Mouse (Mus musculus) hindbrain, embryonic 11.5 days (tissue): Measurements from ENCODE around the gene Tm4sf20. TPM values are rescaled to one million over a fixed set of nuclear protein-coding genes. Genes with fewer than 3 reads are reported as not detected.

Experiments used
- ATAC-seq: fragments of 200-750 bp; cut with Nextera tagmentation; 2 replicates; pipeline ENCODE4 v1.8.0; 2017; ENCODE audit warnings: mild to moderate bottlenecking, moderate TSS enrichment, moderate library complexity; ENCODE audit not compliant: low FRiP score
- DNase-seq: peaks from one replicate; pipeline ENCODE4 v3.0.0-alpha.2; 2015; ENCODE audit warnings: low spot score
- H3K27ac ChIP-seq: fragments of 300-500 bp; sonication (generic); 2 replicates; pipeline ENCODE4 v1.5.1; 2014; ENCODE audit warnings: mild to moderate bottlenecking, low read depth, low read length
- H3K27me3 ChIP-seq: fragments of 300-500 bp; sonication (generic); 2 replicates; pipeline ENCODE4 v1.6.1; 2014; ENCODE audit warnings: mild to moderate bottlenecking, low read length, moderate library complexity, mixed read lengths; ENCODE audit not compliant: control insufficient read depth, insufficient read depth
- H3K36me3 ChIP-seq: fragments of 300-500 bp; sonication (generic); 2 replicates; pipeline ENCODE4 v1.6.1; 2014; ENCODE audit warnings: mild to moderate bottlenecking, low read length, moderate library complexity, mixed read lengths; ENCODE audit not compliant: control insufficient read depth, insufficient read depth
- H3K4me1 ChIP-seq: fragments of 300-500 bp; sonication (generic); replicated peaks from 2 replicates; pipeline ENCODE4 v1.6.1; 2014; ENCODE audit warnings: low read length, mixed read lengths; ENCODE audit not compliant: control insufficient read depth, insufficient read depth
- H3K4me2 ChIP-seq: fragments of 300-500 bp; sonication (generic); replicated peaks from 2 replicates; pipeline ENCODE4 v1.6.1; 2014; ENCODE audit warnings: mild to moderate bottlenecking, low read depth, low read length
- H3K4me3 ChIP-seq: fragments of 300-500 bp; sonication (generic); 2 replicates; pipeline ENCODE4 v1.5.1; 2014; ENCODE audit warnings: low read depth, low read length
- H3K9ac ChIP-seq: fragments of 300-500 bp; sonication (generic); 2 replicates; pipeline ENCODE4 v1.6.1; 2014; ENCODE audit warnings: low read depth, low read length
- H3K9me3 ChIP-seq: fragments of 300-500 bp; sonication (generic); 2 replicates; pipeline ENCODE4 v1.6.1; 2016; ENCODE audit warnings: low read length; ENCODE audit not compliant: control insufficient read depth
- WGBS: fragments of 180-500 bp; shearing (Covaris S2); extraction: QIAGEN DNeasy Blood & Tissue Kit; methylation state at CpG from one replicate; pipeline ENCODE4 v1.1.7; 2014; 5-methylcytosine and 5-hydroxymethylcytosine counted together
- polyA plus RNA-seq: library from polyadenylated mRNA; unstranded; fragments of >200 nt; fragmentation: Nextera tagmentation; extraction: Ambion mirVana; gene quantifications from 2 replicates; pipeline ENCODE4 v1.2.1, GENCODE M21; 2014

The Tm4sf20 gene
- polyA plus RNA-seq, 1 experiment from 2014 or later: not detected

DNA sequence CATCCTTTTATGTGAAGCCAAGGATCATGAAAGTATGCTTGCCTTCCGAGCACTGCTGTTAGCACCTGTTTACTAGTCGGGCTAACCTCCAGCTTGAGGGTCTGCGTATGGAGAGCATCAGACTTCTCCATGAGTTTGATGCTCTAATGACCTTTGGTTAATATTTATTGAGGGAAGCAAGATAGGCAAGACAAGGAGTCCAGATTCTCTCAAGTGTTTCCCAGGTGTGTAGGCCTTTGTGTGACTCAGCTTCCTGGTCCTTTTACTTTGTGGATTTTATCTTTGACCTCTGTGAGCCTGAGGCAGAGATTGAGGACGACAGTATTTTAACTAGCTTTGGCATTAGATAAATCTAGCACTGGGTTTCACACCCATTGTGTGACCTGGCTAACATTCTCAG, 1.6 kb downstream of the Tm4sf20 start:
- Histone ChIP-seq H3K27me3 (no peaks in the 10 kb centered on the region), H3K9me3 (no peaks in the 10 kb centered on the region), H3K36me3 (no peaks in the 10 kb centered on the region), H3K4me1 (no peaks in the 10 kb centered on the region), H3K9ac (no peak overlapping the region), H3K4me2 (no peak overlapping the region), H3K4me3 (no peak overlapping the region), H3K27ac (no peak overlapping the region)
- WGBS: 80% methylated on average over 4 of the region's 4 CpGs
- no peak for ATAC-seq
- DNase-seq: no peak

DNA sequence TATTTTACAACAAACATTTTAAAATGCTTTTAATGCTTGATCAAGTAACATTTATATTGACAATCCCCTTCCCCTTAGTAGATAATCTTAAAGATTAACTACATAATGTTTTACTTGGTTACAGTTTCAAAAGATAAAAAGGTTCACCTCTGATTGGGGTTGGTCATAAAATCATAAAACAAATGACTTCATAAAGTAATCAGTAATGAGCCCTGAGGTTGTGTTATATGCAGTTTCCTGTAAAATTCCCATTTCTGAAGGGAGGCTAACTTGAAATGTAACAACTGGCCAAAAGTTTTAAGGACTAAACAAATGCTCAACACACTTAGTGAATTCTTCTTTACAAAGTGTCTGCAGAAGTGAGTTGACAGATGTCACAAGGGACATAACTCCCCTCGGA, 2.0 kb downstream of the Tm4sf20 start:
- no peak for ATAC-seq

GRCm38 (mm10) chr1:82762274-82762673, 6.0 kb downstream of the Tm4sf20 start:
- H3K9me3 ChIP-seq: no peaks in the 10 kb centered on the region
- no peak overlapping the region for H3K4me2 ChIP-seq
- no peak overlapping the region for H3K27ac ChIP-seq
- no peak overlapping the region for H3K4me3 ChIP-seq
- DNase-seq (no peak), ATAC-seq (no peak)
- no peaks in the 10 kb centered on the region for H3K27me3 ChIP-seq
- no peaks in the 10 kb centered on the region for H3K4me1 ChIP-seq
- 84% methylated on average over 1 of the region's 1 CpGs for WGBS
- no peak overlapping the region for H3K9ac ChIP-seq
- H3K36me3 ChIP-seq: no peaks in the 10 kb centered on the region

More for the DNA sequence above, 2.0 kb downstream of the Tm4sf20 start:
- no peak overlapping the region for H3K4me3 ChIP-seq
- 68% methylated on average over 1 of the region's 1 CpGs for WGBS
- no peak for DNase-seq
- H3K4me1 ChIP-seq: no peaks in the 10 kb centered on the region
- no peak overlapping the region for H3K9ac ChIP-seq
- no peaks in the 10 kb centered on the region for H3K9me3 ChIP-seq
- H3K27ac ChIP-seq: no peak overlapping the region
- no peaks in the 10 kb centered on the region for H3K36me3 ChIP-seq
- H3K4me2 ChIP-seq: no peak overlapping the region
- H3K27me3 ChIP-seq: no peaks in the 10 kb centered on the region

- Histone ChIP-seq H3K9ac (no peak overlapping the region), H3K27ac (no peak overlapping the region), H3K4me3 (no peak overlapping the region), H3K9me3 (no peaks in the 10 kb centered on the region), H3K27me3 (no peaks in the 10 kb centered on the region), H3K4me1 (no peaks in the 10 kb centered on the region), H3K4me2 (no peak overlapping the region), H3K36me3 (no peaks in the 10 kb centered on the region)
- DNase-seq (no peak), ATAC-seq (no peak)
- 93% methylated on average over 8 of the region's 8 CpGs for WGBS
Measured at GRCm38 (mm10) chr1:82761454-82762169, 6.6 kb downstream of the Tm4sf20 start.

- H3K27me3 ChIP-seq: no peaks in the 10 kb centered on the region
- H3K9ac ChIP-seq: no peak overlapping the region
- H3K4me1 ChIP-seq: no peaks in the 10 kb centered on the region
- no peak overlapping the region for H3K27ac ChIP-seq
- ATAC-seq: no peak
- DNase-seq: peak; percentile 35
- no peak overlapping the region for H3K4me3 ChIP-seq
- H3K4me2 ChIP-seq: no peak overlapping the region
- no peaks in the 10 kb centered on the region for H3K9me3 ChIP-seq
- H3K36me3 ChIP-seq: 0 out of 2 replicates have a peak, but pooled peaks cover 2% of the 10 kb centered on the region
- WGBS: 92% methylated on average over 1 of the region's 1 CpGs
Measured at GRCm38 (mm10) chr1:82759520-82759919, 8.7 kb downstream of the Tm4sf20 start.

DNA sequence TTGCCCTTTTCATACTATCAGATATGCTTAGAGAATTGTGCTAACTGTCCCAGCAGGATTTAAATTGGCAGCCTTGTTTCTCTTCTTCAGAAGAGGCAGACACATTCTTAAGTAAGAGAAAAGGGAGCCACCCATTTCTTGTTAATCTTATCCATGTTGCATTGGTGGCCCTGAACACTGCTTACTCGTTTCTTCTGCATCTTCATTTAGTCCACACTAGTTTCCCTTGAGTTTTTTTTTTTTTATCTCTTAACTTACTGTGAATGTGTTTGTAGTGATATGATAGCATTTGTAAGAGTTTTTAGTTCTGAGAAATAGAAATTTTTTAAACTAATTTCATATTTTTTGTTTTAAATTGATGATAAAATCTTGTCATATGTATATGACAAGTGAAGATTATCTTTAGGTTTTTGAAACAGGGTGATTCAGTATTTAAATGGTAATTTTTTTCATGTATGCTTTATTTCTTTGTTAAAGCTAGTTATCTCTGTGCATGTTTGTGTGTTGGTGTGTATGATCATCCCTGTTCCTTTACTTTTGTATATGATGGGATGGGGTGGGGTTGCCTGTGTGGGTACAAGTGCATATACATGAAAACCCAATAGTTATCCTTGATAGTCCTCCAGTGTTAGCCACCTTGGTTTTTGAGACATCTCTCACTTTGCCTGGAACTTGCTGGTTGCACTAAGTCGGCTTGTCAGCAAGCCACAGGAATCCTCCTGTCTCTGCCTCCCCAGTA, 20.4 kb downstream of the Tm4sf20 start:
- ATAC-seq (no peak), DNase-seq (no peak)
- 87% methylated on average over 2 of the region's 2 CpGs for WGBS
- Histone ChIP-seq H3K9ac (no peak overlapping the region), H3K4me3 (no peak overlapping the region), H3K4me1 (no peaks in the 10 kb centered on the region), H3K27me3 (no peaks in the 10 kb centered on the region), H3K27ac (no peak overlapping the region), H3K9me3 (no peaks in the 10 kb centered on the region), H3K4me2 (no peak overlapping the region), H3K36me3 (no peaks in the 10 kb centered on the region)

DNA sequence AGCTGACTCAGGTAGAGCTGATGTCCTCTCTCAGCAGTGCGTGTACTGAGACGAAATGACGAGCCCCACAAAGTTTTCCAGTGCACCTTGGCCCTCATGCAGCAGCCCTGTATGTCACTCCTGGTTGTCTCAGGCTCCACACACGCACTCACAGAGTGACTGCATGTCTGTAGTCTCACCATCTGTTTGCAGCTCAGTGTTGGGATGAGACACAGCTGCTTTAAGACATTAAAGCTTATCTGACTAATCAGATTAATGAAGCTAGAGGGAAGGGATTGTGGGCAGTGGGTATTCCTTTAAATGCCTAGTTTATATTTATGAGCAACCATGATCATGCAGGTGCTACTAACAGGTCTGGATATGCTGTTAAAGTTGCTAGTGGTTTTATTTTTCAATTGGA, 21.9 kb downstream of the Tm4sf20 start:
- Histone ChIP-seq H3K9ac (no peak overlapping the region), H3K4me2 (no peak overlapping the region), H3K36me3 (no peaks in the 10 kb centered on the region), H3K9me3 (no peaks in the 10 kb centered on the region), H3K27ac (no peak overlapping the region), H3K27me3 (no peaks in the 10 kb centered on the region), H3K4me3 (no peak overlapping the region), H3K4me1 (no peaks in the 10 kb centered on the region)
- no peak for ATAC-seq
- DNase-seq: no peak
- 90% methylated on average over 4 of the region's 4 CpGs for WGBS

- DNase-seq (no peak), ATAC-seq (no peak)
- H3K9ac ChIP-seq: no peak overlapping the region
- no peaks in the 10 kb centered on the region for H3K4me1 ChIP-seq
- WGBS: 89% methylated on average over 3 of the region's 3 CpGs
- H3K27me3 ChIP-seq: no peaks in the 10 kb centered on the region
- no peak overlapping the region for H3K27ac ChIP-seq
- no peak overlapping the region for H3K4me3 ChIP-seq
- no peak overlapping the region for H3K4me2 ChIP-seq
- H3K9me3 ChIP-seq: no peaks in the 10 kb centered on the region
- H3K36me3 ChIP-seq: no peaks in the 10 kb centered on the region
Measured at GRCm38 (mm10) chr1:82743962-82744361, 24.3 kb downstream of the Tm4sf20 start.

DNA sequence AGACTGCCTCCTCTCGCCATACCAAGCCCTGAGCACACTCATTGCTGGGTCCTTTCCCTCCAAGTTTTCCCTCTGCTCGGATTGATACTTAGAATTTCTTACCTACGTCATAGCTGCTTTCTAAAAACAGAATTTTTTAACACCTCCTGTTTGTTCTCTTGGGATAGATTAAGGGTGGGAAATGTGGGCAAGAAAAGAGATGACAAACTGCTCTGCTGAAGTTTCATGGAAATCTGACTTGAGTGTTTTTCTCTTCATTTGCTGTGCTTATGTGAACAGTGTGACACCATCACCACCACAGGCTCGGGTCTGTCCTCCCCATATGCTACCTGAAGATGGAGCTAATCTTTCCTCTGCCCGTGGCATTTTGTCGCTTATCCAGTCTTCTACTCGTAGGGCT, 26.7 kb downstream of the Tm4sf20 start:
- no peaks in the 10 kb centered on the region for H3K36me3 ChIP-seq
- H3K27me3 ChIP-seq: no peaks in the 10 kb centered on the region
- H3K9ac ChIP-seq: no peak overlapping the region
- 91% methylated on average over 7 of the region's 7 CpGs for WGBS
- H3K27ac ChIP-seq: no peak overlapping the region
- DNase-seq (no peak), ATAC-seq (no peak)
- H3K9me3 ChIP-seq: no peaks in the 10 kb centered on the region
- no peaks in the 10 kb centered on the region for H3K4me1 ChIP-seq
- H3K4me3 ChIP-seq: no peak overlapping the region
- H3K4me2 ChIP-seq: no peak overlapping the region
